Mouse (Mus musculus) lung, postnatal 0 days (tissue): ENCODE measurements around the gene Spz1.

Source experiments
- CTCF ChIP-seq: IDR thresholded peaks from 2 replicates; pipeline ENCODE4 v1.5.1; 2016; ENCODE audit warnings: antibody characterized with exemption, mild to moderate bottlenecking
- EP300 ChIP-seq: IDR thresholded peaks from 2 replicates; pipeline ENCODE4 v1.6.1; 2016; ENCODE audit warnings: antibody characterized with exemption, mild to moderate bottlenecking, control low read depth

GRCm38 (mm10) chr13:92532216-92532615, 43.8 kb downstream of the Spz1 start:
- TF ChIP-seq EP300: no peak
- no peak for TF ChIP-seq CTCF
